Mouse (Mus musculus) retina, postnatal 1 day (tissue): ENCODE data around the gene Mier2.

Experiments
- DNase-seq: peaks from one replicate; pipeline ENCODE4 v3.0.0-alpha.2; 2012

Gene Mier2

GRCm38 (mm10) chr10:79538323-79538722 is 16.7 kb downstream of the Mier2 start:
- DNase-seq, result no peak

- DNase-seq, result no peak
These were observed 17.2 kb downstream of the Mier2 start for GRCm38 (mm10) chr10:79537781-79538180.

GRCm38 (mm10) chr10:79537271-79537670 is 17.7 kb downstream of the Mier2 start:
- no peak for DNase-seq

GRCm38 (mm10) chr10:79536461-79537080 is 18.4 kb downstream of the Mier2 start:
- no peak for DNase-seq

- no peak for DNase-seq
These were observed 19.6 kb downstream of the Mier2 start for GRCm38 (mm10) chr10:79535431-79535830.

- no peak for DNase-seq
These were observed 20.6 kb downstream of the Mier2 start for GRCm38 (mm10) chr10:79534426-79534825.

GRCm38 (mm10) chr10:79533126-79533911 is 21.7 kb downstream of the Mier2 start, which contains the start of gene Plpp2:
Gene Plpp2 (minus strand): TSS chr10:79533796.
- DNase-seq, result peak; percentile 80

GRCm38 (mm10) chr10:79532678-79533077 is 22.3 kb downstream of the Mier2 start:
- DNase-seq, result no peak

GRCm38 (mm10) chr10:79531593-79531992 is 23.4 kb downstream of the Mier2 start:
- DNase-seq, result no peak

- no peak for DNase-seq
These were observed 24.3 kb downstream of the Mier2 start for GRCm38 (mm10) chr10:79530721-79531120.

GRCm38 (mm10) chr10:79530241-79530640 is 24.8 kb downstream of the Mier2 start:
- DNase-seq, result no peak

GRCm38 (mm10) chr10:79528081-79528480 is 26.9 kb downstream of the Mier2 start:
- DNase-seq, result no peak

- no peak for DNase-seq
These were observed 27.6 kb downstream of the Mier2 start for GRCm38 (mm10) chr10:79527453-79527845.

GRCm38 (mm10) chr10:79526661-79527452 is 28.1 kb downstream of the Mier2 start:
- DNase-seq, result no peak

- no peak for DNase-seq
These were observed 29.3 kb downstream of the Mier2 start for GRCm38 (mm10) chr10:79525456-79526325.

GRCm38 (mm10) chr10:79524433-79524832 is 30.6 kb downstream of the Mier2 start:
- no peak for DNase-seq

- DNase-seq, result no peak
These were observed 48.3 kb downstream of the Mier2 start for GRCm38 (mm10) chr10:79506709-79507108.

- DNase-seq, result peak; percentile 15
These were observed 52.0 kb downstream of the Mier2 start for GRCm38 (mm10) chr10:79502830-79503644.

GRCm38 (mm10) chr10:79496701-79497288 is 58.2 kb downstream of the Mier2 start:
- DNase-seq, result no peak

GRCm38 (mm10) chr10:79495886-79496285 is 59.1 kb downstream of the Mier2 start:
- DNase-seq, result no peak
